Mouse (Mus musculus) frontal cortex, postnatal 36 days (tissue): ENCODE data around the gene Pnp.
"Not testable (repeated sequence)": the region's sequence is repeated elsewhere in the genome, so short reads cannot be mapped to it uniquely, and the experiment has no call there.

Source experiments
- DNase-seq, 2 experiments: peaks; one replicate each; pipeline ENCODE4 v3.0.0; 2022; ENCODE audit warnings: low spot score in 2 of 2

Pnp gene

GRCm38 (mm10) chr14:50975001-50975400 is 44.1 kb downstream of the Pnp start:
- no peak for DNase-seq

- DNase-seq, result no peak
These were observed 45.8 kb downstream of the Pnp start for GRCm38 (mm10) chr14:50976674-50977073.

GRCm38 (mm10) chr14:50978451-50978850 is 47.6 kb downstream of the Pnp start:
- not testable (repeated sequence) for DNase-seq

- DNase-seq, result no peak
These were observed 48.7 kb downstream of the Pnp start for GRCm38 (mm10) chr14:50979631-50980030.

GRCm38 (mm10) chr14:50981207-50981606 is 50.3 kb downstream of the Pnp start:
- DNase-seq, result no peak

GRCm38 (mm10) chr14:50981837-50982236 is 51.0 kb downstream of the Pnp start:
- DNase-seq, result no peak

GRCm38 (mm10) chr14:50987668-50988067 is 56.8 kb downstream of the Pnp start:
- DNase-seq, result no peak

GRCm38 (mm10) chr14:50991037-50991436 is 60.2 kb downstream of the Pnp start:
- DNase-seq, result no peak

GRCm38 (mm10) chr14:50997088-50997487 is 66.2 kb downstream of the Pnp start:
- no peak for DNase-seq

- no peak for DNase-seq
These were observed 67.3 kb downstream of the Pnp start for GRCm38 (mm10) chr14:50997999-50998666.

- DNase-seq, result no peak
These were observed 76.4 kb downstream of the Pnp start, which contains the start of gene Rnase10 for GRCm38 (mm10) chr14:51007152-51007801. Gene Rnase10 (plus strand): TSS chr14:51007751.

- peak; percentile 31 to 55 for DNase-seq
These were observed 77.2 kb downstream of the Pnp start for GRCm38 (mm10) chr14:51007914-51008713.

- DNase-seq, result no peak
These were observed 77.9 kb downstream of the Pnp start for GRCm38 (mm10) chr14:51008781-51009180.

GRCm38 (mm10) chr14:51009572-51009971 is 78.7 kb downstream of the Pnp start:
- DNase-seq, result no peak

- not testable (repeated sequence) for DNase-seq
These were observed 83.8 kb downstream of the Pnp start for GRCm38 (mm10) chr14:51014724-51015123.
